Mouse (Mus musculus): Measurements from ENCODE around the gene D130043K22Rik.

DNA sequence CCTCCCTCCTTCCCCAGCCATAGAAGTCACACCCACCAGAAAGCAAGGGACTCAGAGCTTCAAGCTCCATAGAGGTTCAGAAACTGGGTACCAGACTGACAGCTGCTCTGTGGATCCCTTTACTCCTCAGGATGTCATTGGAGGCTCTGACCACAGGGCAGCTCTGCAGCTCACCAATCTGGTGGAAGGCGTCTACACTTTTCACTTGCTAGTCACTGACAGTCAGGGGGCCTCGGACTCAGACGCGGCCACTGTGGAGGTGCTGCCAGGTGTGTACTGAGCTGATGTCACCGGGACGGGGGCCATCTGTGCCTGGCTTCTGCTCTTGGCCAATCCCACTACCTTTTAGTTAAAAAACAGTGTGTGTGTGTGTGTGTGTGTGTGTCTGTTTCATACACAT is 37.5 kb downstream of the D130043K22Rik start:
- TF ChIP-seq CTCF (IDR thresholded peaks at IDR 0.05; ENCODE audit: low read depth) (no peak), EP300 (optimal IDR thresholded peaks at IDR 0.05) (no peak)

All from stomach, postnatal 0 days (tissue).